Mouse (Mus musculus): Measurements from ENCODE around the gene Epha7.
A peak's percentile ranks its signal among the peaks of the same experiment; 100 is the strongest.

Epha7 gene

DNA sequence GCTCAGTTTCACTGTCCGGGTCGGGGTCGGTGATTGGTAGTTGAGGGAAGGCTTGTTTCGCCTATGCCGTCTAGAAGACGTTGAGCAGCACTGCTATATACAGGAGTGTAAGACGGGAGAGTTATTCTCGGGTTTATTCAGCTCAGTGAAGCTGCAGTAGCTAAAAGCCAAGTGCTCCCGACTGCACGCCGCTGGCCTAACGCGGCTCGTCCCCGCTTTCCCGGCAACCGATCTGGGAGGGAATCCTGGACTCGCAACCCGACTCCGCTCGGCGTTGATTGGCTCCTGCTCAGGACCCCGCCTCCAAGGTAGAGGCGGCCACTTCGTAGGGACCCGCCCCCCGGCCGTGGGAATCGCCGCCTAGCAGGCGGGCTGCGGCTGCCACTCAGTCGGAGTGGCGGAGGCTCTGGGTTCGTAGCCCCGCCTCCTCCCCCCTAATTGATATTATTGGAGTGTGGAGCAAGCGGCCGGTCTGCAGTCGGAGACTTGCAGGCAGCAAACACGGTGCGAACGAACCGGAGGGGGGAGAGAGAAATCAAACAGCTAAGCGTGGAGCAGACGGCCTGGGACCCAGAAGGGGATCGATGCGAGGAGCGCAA is at the start of gene Epha7:
Gene Epha7 (plus strand): TSS at position 441 of the 599 bp plus-strand sequence.
- peak; percentile 95 for DNase-seq (ENCODE audit: low read depth, low spot score)

DNA sequence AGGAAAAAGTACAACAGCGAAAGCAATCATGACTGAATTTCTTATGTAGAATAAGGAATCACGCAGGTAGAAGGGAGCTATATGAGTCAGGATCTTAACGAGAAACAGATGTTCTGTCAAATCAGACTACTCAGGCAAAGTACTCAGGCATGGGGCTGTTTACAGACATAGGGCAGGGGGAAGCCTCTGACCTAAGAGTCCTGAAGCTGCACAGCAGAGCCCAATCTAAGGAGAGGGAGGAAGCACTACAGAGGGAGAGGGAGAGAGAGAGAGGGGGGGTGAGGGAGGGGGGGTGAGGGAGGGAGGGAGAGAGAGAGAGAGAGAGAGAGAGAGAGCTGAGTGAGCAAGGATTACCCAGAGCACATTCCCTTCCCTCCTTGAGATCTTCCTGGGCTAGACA is 29.0 kb upstream of the Epha7 start:
- DNase-seq (ENCODE audit: low read depth, low spot score): no peak

DNA sequence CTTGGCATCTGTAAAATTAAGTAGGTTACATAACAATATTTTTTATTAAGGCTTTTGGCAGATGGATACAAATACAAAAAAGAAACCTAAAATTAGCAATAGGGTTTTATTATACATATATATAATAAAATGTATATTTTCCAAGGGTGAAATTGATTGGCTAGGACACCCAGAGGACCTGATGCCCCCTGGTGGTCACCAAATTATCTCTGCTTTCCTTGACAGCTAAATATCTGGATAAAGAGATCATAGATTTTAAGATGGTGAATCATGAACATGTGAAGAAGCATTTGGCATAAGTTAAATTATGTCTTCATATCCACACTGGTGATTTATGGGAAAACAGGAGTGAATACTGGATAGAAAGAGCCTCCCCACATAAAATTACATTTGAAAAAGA is 4.1 kb upstream of the Epha7 start:
- DNase-seq (ENCODE audit: low read depth, low spot score): peak; percentile 39

DNA sequence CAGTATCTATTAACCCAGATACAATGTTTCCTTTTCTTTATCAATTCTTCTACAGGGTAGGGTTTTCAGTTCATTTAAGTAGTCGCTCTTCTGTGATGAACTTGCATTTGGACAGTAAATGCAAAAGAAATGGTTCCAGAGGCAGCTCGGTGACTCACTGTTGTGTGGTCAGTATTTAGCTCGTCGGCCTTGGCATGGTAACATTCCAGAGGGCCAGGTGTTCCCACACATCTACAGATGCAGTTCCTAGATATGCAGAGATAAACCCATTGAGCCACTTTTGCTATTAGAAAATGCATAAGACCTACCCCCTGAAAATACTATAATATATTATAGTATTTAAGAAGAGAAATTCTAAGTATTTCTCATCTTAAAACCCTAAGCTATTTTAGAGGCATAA is 3.2 kb upstream of the Epha7 start:
- DNase-seq (ENCODE audit: low read depth, low spot score): no peak

DNA sequence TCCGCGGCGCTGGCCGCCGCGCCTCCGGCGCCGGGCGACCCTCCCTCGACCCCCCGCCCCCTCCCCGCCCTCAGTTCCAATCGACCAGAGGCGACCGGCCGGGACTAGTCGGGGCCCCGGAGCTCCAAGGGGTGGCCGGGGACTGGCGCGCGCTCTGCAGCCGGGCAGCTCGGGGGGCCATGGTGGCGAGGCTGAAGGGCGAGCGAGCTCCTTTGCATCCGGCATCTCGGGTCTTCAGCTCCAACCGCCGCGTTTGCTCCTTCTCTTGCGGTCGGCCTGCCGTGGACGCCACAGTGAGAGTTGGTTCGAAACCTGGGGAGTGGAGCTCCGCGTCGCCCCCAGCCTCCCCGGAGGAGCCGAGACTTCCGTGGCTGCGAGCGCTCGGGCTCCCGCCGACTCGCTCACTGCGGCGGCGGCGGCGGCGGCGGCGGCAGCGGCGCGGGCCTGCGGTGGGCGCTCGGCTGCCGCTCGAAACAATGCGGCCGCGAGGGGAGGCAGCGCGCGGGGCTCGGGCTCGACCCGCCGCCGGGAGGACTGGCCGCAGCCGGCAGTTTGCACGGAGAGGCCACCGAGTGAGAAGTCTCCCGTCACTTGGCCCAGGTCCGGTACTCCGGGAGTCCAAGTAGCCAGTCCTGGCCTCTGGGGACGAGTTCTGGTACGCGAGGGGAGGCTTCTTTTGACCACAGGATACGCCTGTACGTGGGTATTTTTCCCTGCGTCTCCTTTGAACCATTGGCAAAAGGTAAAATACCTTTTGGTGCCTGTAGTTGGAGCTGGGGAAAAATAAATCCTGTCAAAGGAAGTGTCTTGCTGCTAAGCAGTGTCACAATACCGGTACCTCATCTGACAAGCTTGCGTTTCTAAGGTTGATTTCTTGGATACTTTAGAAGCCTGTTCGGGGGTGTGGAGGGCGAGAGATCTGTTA is 882 bp downstream of the Epha7 start:
- DNase-seq (ENCODE audit: low read depth, low spot score): peak; percentile 42

DNA sequence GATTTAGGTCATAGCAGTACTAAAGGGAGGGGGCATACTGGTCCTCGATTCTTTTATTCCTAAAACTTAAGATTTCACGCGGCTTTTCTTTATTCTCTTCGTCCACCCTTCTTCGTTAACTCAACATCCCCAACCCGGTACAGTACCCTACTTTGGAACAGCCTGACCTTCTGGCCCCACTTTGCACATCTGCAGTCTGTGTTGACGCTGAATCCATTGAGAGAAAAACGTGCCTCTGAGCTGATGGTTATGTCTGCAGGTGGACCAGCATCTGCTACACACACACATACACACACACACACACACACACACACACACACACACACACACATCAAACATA is 1.5 kb downstream of the Epha7 start:
- no peak for DNase-seq (ENCODE audit: low read depth, low spot score)

DNA sequence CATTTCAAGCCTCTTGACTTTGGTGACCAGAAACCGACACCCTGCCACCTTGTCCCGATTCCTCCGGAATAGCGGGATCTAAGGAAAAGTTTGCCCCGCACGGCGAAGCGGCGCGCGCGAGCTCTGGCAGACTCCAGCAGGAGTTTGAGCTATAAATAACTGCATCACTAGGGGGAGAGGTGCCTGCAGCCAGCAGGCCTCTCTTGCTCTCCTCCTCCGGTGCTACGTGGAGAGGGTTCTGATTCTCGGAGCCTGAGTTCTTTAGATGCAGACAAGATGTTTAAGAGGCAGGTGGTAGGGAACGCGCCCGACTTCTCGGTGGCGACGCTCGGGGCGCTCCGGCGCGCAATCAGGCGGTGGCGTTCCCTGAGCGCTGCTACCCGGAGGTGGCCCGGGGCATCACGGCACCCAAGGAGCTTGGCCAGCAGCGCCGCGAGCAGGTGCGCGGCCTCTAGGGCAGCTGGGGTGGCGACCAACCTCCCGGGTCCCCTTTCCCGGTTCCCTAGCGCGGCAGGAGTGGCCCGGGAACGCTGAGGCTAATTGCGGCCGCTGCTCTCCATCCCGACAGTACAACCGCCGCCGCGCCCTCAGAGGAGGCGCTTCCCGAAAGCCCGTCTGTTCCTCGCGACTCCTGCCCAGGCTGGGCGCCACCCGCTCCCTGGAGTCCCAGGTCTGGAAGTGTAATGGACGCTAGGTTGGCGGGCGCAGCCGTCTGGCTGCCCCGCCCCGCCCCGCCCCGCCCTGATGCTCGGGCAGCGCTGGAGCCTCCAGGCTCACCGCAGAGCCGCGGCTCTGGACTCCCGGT is 2.1 kb downstream of the Epha7 start:
- DNase-seq (ENCODE audit: low read depth, low spot score): peak; percentile 68

DNA sequence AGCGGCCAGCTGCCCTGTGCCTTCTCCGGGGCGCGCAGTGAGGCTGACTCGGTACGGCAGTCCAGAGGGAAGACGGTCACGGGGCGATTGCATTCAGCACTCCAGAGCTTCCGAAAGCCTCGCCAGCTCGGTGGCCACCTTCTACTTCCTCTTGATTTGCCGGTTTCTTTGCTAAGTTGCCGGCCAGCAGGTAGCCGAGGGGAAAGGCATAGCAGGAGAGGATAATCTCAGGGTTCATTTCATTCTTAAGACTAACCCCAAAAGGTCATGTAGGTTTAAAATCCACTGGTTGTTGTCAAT is 2.6 kb downstream of the Epha7 start:
- DNase-seq (ENCODE audit: low read depth, low spot score): no peak

DNA sequence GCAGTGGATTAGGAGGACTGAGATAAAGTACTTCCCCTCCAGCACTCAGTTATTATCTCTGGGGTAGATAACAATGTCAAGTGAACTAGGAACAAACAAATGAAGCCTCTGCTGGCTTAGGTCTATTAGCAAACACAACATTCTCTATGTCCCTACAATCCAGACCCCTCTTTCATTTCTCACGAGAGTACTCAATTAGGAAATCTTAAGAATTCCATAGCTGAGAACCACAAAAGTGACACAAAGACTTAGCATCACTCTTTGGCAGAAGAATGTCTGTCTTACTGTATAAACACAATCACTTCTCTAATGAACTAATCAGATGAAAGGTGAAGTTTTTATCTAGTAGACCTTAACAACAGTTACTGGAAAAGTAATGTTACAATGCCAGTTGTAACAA is 10.7 kb downstream of the Epha7 start:
- DNase-seq (ENCODE audit: low read depth, low spot score): no peak

DNA sequence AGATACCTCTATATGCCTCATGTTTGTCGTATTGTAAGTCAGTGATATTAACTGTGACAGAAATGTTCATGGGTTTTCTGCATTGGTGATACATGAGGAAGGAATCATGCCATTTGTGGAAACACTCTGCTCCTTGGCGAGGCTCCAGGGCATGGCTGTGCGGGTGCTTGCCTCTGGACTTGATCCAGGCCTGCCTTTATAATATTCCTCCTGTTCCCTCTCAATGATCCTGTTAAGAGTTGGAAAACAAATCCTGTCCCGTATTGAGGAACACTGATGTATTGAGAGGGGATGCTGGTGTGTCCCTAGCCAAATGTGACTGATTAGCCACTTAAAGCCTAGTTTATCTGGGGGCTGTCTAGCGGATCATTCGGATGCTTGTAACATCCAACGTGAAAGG is 11.7 kb downstream of the Epha7 start:
- DNase-seq (ENCODE audit: low read depth, low spot score): no peak

DNA sequence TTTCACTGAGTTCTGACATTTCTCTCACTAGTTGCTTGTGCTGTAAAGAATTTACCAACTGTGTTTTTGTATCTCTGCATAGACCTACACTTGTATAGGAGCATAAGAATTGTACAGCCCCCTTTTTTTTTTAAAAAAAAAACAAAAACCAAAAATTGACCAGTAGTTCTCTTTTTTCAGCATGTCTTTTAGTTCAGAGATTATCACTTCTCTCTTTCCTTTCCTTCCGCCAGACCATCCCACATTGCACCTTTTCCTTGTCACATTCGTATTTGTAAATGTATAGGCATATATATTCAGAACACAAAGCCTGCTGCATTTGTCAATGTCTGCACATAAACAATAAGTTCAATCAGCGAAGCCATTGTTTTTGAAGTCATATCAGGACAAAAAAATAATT is 24.7 kb downstream of the Epha7 start:
- DNase-seq (ENCODE audit: low read depth, low spot score): no peak

DNA sequence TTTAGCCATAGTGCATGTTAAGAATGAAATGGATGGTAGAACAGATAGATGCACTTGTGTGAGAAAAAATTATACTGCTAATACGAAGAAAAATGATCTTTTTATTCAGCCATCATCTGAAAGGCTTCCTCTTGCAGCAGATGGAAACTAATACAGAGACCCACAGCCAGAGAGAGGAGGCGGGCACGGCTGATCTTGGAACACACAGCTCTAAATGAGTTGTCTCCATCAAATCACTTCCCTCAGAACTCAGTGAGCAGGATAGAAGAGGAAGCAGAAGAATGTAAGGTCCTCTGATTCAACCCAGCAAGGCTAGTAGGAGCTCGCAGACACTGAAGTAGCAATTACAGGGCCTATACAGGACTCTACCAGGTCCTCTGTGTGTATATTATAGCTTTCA is 33.4 kb downstream of the Epha7 start:
- DNase-seq (ENCODE audit: low read depth, low spot score): no peak

DNA sequence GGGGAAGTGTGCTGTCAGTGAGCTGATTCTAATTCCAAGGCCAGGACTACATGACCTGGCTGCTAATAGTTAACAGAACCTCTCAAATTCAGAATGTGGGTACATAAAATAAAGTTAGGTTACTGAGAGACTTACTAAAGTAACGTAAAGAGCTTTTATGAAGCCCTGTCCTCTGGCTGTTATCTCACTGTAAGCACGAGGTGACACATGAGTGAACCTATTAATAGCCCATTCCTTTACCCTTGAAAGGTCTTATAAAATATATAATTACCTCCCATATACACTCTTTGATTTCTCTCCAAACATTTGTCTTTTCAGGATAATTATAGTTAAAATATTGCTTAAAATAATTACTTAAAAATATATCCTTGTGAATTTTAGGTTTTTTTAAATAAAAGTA is 37.5 kb downstream of the Epha7 start:
- no peak for DNase-seq (ENCODE audit: low read depth, low spot score)

DNA sequence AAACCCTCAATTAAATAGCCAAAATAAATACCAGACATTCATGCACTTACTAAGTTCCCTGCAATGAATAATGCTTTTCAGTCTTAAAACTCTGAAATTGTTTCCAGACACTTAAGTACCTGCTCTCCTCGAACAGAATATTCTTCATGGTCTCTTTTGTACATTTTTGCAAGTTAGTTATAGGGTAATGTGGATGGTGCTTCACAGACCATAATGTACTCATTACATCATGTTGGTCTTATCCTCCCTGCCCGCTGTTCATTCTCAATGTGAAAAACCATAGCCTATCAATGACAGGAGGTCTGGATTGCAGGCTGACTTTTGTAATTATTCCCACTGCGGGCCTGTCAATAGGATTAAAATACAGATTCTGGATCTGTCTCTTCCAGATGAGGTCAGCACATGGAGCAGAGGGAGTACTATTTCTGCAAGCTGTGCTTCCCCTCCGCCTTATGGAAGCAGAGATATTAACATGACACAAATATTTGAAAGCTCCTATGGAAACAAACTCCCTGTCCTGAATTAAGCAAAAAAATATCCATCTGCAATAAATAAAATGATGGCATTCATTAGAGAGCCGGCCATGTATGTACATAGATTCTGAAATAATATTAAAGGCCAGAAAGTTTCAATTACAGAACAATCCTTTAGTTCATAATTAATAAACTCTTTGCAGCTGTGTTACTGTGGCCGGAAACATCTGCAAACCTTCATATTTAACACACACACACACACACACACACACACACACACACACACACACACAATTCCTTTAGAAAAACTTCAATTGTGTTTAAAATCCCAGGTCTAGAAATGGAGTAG is 50.1 kb downstream of the Epha7 start:
- DNase-seq (ENCODE audit: low read depth, low spot score): no peak

DNA sequence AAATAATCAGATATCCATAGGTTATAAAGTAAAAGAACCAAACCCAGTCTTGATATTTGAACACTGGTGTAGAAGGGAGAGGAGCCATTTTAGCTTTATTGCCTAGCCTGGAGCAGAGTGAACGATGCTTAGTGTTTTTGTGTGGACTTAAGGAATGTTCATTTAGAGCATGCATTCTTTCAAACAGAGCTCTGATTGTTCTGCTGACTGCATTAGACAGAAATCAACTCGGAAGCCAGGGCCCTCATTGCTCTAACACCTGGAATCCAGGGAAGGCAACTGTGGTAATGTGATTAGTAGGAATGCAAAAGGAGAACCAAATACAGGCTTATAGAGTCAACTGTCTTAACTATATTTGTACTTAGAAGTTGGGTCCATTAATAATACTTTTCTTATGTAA is 53.5 kb downstream of the Epha7 start:
- peak; percentile 3 for DNase-seq (ENCODE audit: low read depth, low spot score)

DNA sequence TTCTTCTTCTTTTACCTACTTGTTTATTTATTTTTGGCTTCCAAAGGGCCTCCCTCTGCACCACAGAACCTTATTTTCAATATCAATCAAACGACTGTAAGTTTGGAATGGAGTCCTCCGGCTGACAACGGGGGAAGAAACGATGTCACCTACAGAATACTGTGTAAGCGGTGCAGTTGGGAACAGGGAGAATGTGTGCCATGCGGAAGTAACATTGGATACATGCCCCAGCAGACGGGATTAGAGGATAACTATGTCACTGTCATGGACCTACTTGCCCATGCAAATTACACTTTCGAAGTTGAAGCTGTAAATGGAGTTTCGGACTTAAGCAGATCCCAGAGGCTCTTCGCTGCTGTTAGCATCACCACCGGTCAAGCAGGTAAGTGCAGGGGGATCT is 58.7 kb downstream of the Epha7 start:
- no peak for DNase-seq (ENCODE audit: low read depth, low spot score)

DNA sequence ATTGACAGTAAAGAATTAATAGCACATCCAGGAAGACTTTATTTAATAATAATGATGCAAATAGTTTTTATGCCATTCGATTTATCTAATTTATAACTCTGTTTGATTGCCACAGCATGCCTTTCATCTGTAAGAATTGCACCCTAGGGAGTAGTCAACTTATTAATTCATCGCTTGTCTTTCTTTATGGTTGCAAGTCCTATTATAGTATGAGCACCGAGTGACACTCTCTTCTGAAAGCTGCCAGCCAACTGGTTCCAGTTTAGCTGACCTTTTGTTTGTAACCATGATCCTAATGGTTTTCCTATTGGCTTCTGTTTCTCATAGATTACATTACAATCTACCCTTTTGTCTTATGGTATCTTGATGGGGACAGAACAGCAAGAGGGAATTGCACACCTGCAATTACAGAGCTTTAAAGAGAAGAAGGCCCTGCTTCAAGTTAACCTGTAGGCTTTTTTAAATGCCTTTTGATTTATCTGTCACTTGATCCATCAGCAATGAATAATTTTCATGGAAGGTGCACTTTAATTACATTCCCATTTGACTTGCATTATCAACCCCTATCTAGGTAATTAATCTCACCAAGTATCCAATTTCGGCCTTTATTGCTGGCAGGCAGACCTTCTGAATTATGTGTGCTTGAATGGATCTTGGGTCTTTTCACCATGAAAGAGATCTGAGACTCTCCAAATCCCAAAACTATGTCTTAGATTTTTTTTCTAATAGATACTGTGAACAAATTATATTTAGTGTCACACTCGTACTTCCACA is 68.5 kb downstream of the Epha7 start:
- DNase-seq (ENCODE audit: low read depth, low spot score): no peak

DNA sequence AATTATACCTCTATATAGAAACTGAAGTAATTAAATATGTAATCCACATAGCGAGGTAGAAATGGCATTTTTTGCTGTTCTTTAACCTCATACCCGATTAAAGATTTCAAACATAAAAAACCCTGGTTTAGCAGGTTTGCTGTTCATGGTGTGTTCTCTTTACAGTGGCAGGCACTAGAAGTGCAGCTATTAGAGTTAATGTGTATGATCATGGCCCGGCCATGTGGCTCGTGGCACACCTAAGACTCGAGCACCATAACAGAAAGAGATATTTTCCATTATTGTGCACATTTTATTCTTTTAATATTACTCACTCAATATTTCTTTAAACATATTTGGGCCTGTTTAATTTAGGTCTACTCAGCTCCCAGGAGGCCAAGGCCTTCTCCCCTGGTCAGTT is 76.7 kb downstream of the Epha7 start:
- no peak for DNase-seq (ENCODE audit: low read depth, low spot score)

DNA sequence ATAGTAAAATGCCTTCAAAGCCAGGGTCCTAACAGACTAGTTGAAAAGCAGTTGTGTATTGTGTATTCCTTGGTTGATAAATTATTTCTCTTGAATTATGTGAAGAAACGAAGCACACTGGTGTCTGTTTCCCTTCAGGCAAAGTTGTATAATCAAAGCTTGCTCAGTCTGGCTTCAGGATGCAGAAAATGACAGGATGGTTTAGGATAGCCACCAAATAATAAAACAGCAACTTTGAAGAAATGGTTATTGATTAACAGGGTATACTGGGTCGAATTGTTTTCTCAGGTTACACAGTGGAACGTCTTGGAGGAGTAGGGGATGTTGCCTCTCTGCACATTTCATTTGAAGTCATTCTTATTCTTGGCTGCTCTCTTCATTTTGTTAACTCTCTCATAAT is 77.2 kb downstream of the Epha7 start:
- DNase-seq (ENCODE audit: low read depth, low spot score): no peak

DNA sequence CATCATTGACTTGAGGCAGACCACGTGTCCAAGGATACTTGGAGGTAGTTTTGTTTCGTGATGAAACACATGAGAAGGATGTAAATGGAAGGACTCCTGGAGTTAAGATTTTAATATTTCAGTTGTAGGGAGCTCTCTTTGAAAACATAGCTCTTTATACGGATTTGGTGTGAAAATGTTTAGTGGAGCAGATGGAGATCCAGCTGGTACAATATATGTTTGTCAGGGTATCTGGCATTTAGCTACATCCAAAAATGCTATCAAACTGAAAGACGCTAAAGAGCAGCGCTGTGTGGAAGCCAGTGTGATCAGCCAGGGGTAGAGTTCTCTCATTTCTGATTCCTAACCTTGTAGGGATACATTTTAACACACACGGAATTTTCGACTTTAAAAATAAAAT is 82.5 kb downstream of the Epha7 start:
- no peak for DNase-seq (ENCODE audit: low read depth, low spot score)

DNA sequence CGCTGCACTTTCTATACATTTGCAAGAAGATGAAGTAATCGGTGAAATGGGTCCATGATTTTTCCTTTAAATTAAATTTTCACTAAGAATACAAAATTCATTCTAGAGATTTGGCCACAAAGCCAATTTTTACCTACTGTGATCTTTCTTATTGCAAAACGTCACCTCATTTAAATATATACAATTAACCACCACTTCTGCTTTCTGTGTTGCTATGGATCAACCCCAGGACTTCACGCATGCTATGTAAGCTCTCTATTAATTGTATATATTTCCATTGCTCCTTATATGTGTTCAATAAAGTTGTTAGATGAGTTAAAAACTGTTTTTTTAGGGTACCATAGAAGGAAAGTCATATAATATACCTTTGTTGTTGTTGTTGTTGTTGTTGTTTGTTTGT is 86.4 kb downstream of the Epha7 start:
- no peak for DNase-seq (ENCODE audit: low read depth, low spot score)
